Mouse (Mus musculus): Measurements from ENCODE around the gene Msl2.

- TF ChIP-seq CTCF (IDR thresholded peaks at IDR 0.05; ENCODE audit: extremely low read depth, insufficient read depth, insufficient read length, insufficient replicate concordance) (no peak), POLR2A (IDR thresholded peaks at IDR 0.05; ENCODE audit: low read depth, low read length) (no peak)
Measured at GRCm38 (mm10) chr9:101045710-101046338, 28.1 kb upstream of the Msl2 start.

Measured in spleen, adult 2 months (tissue).